Mouse (Mus musculus) lung, adult 2 months (tissue): ENCODE measurements around the gene Pgpep1l.

Experiments
- CTCF ChIP-seq: fragments of 200-500 bp; IDR thresholded peaks from 2 replicates; pipeline ENCODE4 v1.5.1; 2011; ENCODE audit warnings: mild to moderate bottlenecking, low read length, control low read depth; ENCODE audit not compliant: insufficient read depth
- POLR2A ChIP-seq: fragments of 200-500 bp; IDR thresholded peaks from 2 replicates; pipeline ENCODE4 v1.6.1; 2011; ENCODE audit warnings: low read depth, mild to moderate bottlenecking, control low read depth, low read length, borderline replicate concordance; ENCODE audit errors: extremely low read depth

DNA sequence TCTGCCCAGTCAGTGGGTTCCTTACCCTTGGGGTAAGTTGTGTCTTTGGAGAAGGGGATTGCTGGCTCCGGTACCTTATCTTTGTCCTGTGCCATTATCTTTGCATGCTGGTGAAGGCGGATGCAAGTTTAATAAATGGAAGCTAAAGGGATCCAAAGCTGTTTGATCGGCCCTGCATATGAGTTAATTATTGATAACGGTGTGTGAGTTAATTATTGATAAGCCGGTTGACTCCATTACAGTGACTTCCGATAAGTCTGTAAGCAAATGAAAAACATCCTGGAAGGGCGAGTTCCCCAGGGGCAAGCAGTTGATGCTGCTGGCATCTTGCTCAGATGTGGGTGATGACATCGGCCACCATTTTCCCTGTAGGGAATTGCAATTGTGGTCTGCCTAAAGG lies 42.7 kb upstream of the Pgpep1l start:
- TF ChIP-seq CTCF, result no peak
- TF ChIP-seq POLR2A, result no peak
